23 mouse cellular contexts compared by ENCODE assay signal in genomic region chr7:101163878-101164277, GRCm38 (mm10).
DNase-seq lines count a peak whose midpoint lies in the region; ATAC-seq and TF ChIP-seq lines count a peak whose summit lies in the region.
"Had no signal": no experiment of that assay in that cellular context is flagged by ENCODE, and none has a peak within 500 bp of the region (broad histone marks: within the 10 kb centered on the region; RNA-seq: fewer than 3 reads in every experiment).

No protein-coding gene starts in this region.

- no peak for TF ChIP-seq POLR2A in myocyte (IDR thresholded peaks at IDR 0.05; ENCODE audit: insufficient read length, low read depth)

- WGBS in midbrain, embryonic 11.5 days = 85% methylated on average over 4 of the region's 4 CpGs
- WGBS in midbrain, embryonic 10.5 days = 83% methylated on average over 4 of the region's 4 CpGs
- WGBS in hindbrain, postnatal 0 days = 86% methylated on average over 4 of the region's 4 CpGs

- H3K79me2 ChIP-seq in myocyte (ENCODE audit: control insufficient read depth, insufficient read depth) = no peaks in the 10 kb centered on the region

- no peak overlapping the region for H3K27ac ChIP-seq in midbrain, embryonic 11.5 days (ENCODE audit: low read depth, low read length)
- no peak overlapping the region for H3K27ac ChIP-seq in midbrain, embryonic 10.5 days (replicated peaks)
- no peak overlapping the region for H3K27ac ChIP-seq in hindbrain, postnatal 0 days
- H3K27ac ChIP-seq: embryonic facial prominence, embryonic 10.5 days; embryonic facial prominence, embryonic 12.5 days; forebrain, embryonic 13.5 days; forebrain, embryonic 15.5 days had no signal

- TF ChIP-seq CTCF in hindbrain, postnatal 0 days (IDR thresholded peaks at IDR 0.05; ENCODE audit: low read depth) = no peak

- H3K36me3 ChIP-seq in midbrain, embryonic 11.5 days (ENCODE audit: control insufficient read depth, insufficient read depth, low read length) = no peaks in the 10 kb centered on the region
- 0 out of 2 replicates have a peak, but pooled peaks cover 2% of the 10 kb centered on the region for H3K36me3 ChIP-seq in midbrain, embryonic 10.5 days
- no peaks in the 10 kb centered on the region for H3K36me3 ChIP-seq in myocyte (ENCODE audit: control insufficient read depth, insufficient read depth)
- no peaks in the 10 kb centered on the region for H3K36me3 ChIP-seq in hindbrain, postnatal 0 days (ENCODE audit: insufficient read depth, low read length)
- H3K36me3 ChIP-seq: embryonic facial prominence, embryonic 10.5 days; embryonic facial prominence, embryonic 12.5 days; forebrain, embryonic 15.5 days; G1E had no signal

- H3K9me3 ChIP-seq in midbrain, embryonic 11.5 days (ENCODE audit: control insufficient read depth, low read length) = no peaks in the 10 kb centered on the region
- no peaks in the 10 kb centered on the region for H3K9me3 ChIP-seq in midbrain, embryonic 10.5 days (replicated peaks)
- H3K9me3 ChIP-seq in hindbrain, postnatal 0 days (ENCODE audit: low read length) = no peaks in the 10 kb centered on the region
- H3K9me3 ChIP-seq: embryonic facial prominence, embryonic 10.5 days; embryonic facial prominence, embryonic 12.5 days; forebrain, embryonic 13.5 days; forebrain, embryonic 15.5 days; G1E had no signal

- no peaks in the 10 kb centered on the region for H3K27me3 ChIP-seq in midbrain, embryonic 11.5 days (ENCODE audit: control insufficient read depth, insufficient read depth, low read length)
- H3K27me3 ChIP-seq in midbrain, embryonic 10.5 days (ENCODE audit: low read depth, poor library complexity, severe bottlenecking) = no peaks in the 10 kb centered on the region
- H3K27me3 ChIP-seq in myocyte (ENCODE audit: control insufficient read depth, insufficient read depth, insufficient read length) = no peaks in the 10 kb centered on the region
- H3K27me3 ChIP-seq in hindbrain, postnatal 0 days (ENCODE audit: insufficient read depth, low read length) = no peaks in the 10 kb centered on the region
- H3K27me3 ChIP-seq: CH12.LX; embryonic facial prominence, embryonic 12.5 days; forebrain, embryonic 13.5 days; forebrain, embryonic 15.5 days; Patski had no signal

- ATAC-seq in midbrain, embryonic 11.5 days (ENCODE audit: low FRiP score) = no peak
- no peak for ATAC-seq in hindbrain, postnatal 0 days
- ATAC-seq: activated CD4-positive, CD25-positive, alpha-beta regulatory T cell, adult 4 months; CD4-positive, CD25-positive, alpha-beta regulatory T cell, adult 4 months; forebrain, embryonic 13.5 days; forebrain, embryonic 15.5 days; forebrain, postnatal 0 days; Patski had no signal

- DNase-seq in midbrain, embryonic 11.5 days (ENCODE audit: low spot score, missing footprints) = peak; percentile 53
- no peak for DNase-seq in midbrain, embryonic 10.5 days (ENCODE audit: low spot score)
- peak; percentile 51 for DNase-seq in 416B (ENCODE audit: low read depth)
- DNase-seq in hindbrain, postnatal 0 days (ENCODE audit: low spot score) = no peak
- DNase-seq: adrenal gland, adult 8-10 months; adrenal gland, postnatal 14 days; adrenal gland, postnatal 36 days; cerebellum, adult 11-12 months; cerebellum, adult 2 months; cerebellum, adult 9-10 months; cerebellum, postnatal 10 days; cerebellum, postnatal 25 days; forebrain, postnatal 0 days had no signal

- H3K4me1 ChIP-seq in midbrain, embryonic 11.5 days (ENCODE audit: control insufficient read depth, insufficient read depth, low read length) = peaks cover 5% of the 10 kb centered on the region; the same call in 1 of the 2 replicates
- H3K4me1 ChIP-seq in midbrain, embryonic 10.5 days = peaks cover 38% of the 10 kb centered on the region
- H3K4me1 ChIP-seq in hindbrain, postnatal 0 days (ENCODE audit: insufficient read depth, low read length) = no peaks in the 10 kb centered on the region
- H3K4me1 ChIP-seq: embryonic facial prominence, embryonic 12.5 days had no signal

- H3K4me3 ChIP-seq in midbrain, embryonic 11.5 days (ENCODE audit: low read depth, low read length) = no peak overlapping the region
- H3K4me3 ChIP-seq in midbrain, embryonic 10.5 days = no peak overlapping the region
- no peak overlapping the region for H3K4me3 ChIP-seq in myocyte
- H3K4me3 ChIP-seq in hindbrain, postnatal 0 days (ENCODE audit: low read length) = no peak overlapping the region
- H3K4me3 ChIP-seq: embryonic facial prominence, embryonic 10.5 days; embryonic facial prominence, embryonic 12.5 days; forebrain, embryonic 13.5 days; forebrain, embryonic 15.5 days had no signal

- H3ac ChIP-seq in myocyte (ENCODE audit: control insufficient read depth, insufficient read length) = no peak overlapping the region

- no peak overlapping the region for H3K9ac ChIP-seq in midbrain, embryonic 11.5 days (ENCODE audit: low read length)
- no peak overlapping the region for H3K9ac ChIP-seq in hindbrain, postnatal 0 days (replicated peaks; ENCODE audit: low read length)
- H3K9ac ChIP-seq: embryonic facial prominence, embryonic 12.5 days; forebrain, embryonic 13.5 days; forebrain, embryonic 15.5 days; forebrain, postnatal 0 days had no signal

- no peak overlapping the region for H3K4me2 ChIP-seq in midbrain, embryonic 11.5 days
- H3K4me2 ChIP-seq in myocyte (ENCODE audit: low read depth) = no peak overlapping the region
- no peak overlapping the region for H3K4me2 ChIP-seq in hindbrain, postnatal 0 days (ENCODE audit: low read depth, low read length)
- H3K4me2 ChIP-seq: embryonic facial prominence, embryonic 12.5 days; forebrain, embryonic 13.5 days; forebrain, embryonic 15.5 days had no signal

TF ChIP-seq in myocyte, 11 proteins besides CTCF, POLR2A, EP300 and RAD21:
- TF ChIP-seq MYOG (IDR thresholded peaks at IDR 0.05; ENCODE audit: control insufficient read depth in 1 of 3, insufficient read depth in 1 of 3, insufficient read length in 2 of 3, low read depth in 2 of 3) = no peak
- TF ChIP-seq MYOD1 (IDR thresholded peaks at IDR 0.05; ENCODE audit: control insufficient read depth in 1 of 3, insufficient read length in 2 of 3, low read depth in 2 of 3) = no peak
- no peak for TF ChIP-seq TCF12 (IDR thresholded peaks at IDR 0.05; ENCODE audit: insufficient read depth, poor library complexity, severe bottlenecking)
- TF ChIP-seq USF1 (IDR thresholded peaks at IDR 0.05; ENCODE audit: low read depth) = peak; percentile 39
- no peak for TF ChIP-seq SRF (IDR thresholded peaks at IDR 0.05; ENCODE audit: control insufficient read depth, insufficient read length, low read depth)
- TF ChIP-seq REST (IDR thresholded peaks at IDR 0.05; ENCODE audit: insufficient read depth, insufficient read length) = no peak
- no peak for TF ChIP-seq MAX (IDR thresholded peaks at IDR 0.05; ENCODE audit: low read depth)
- no peak for TF ChIP-seq E2F4 (IDR thresholded peaks at IDR 0.05; ENCODE audit: insufficient read depth)
TF ChIP-seq in myocyte: peak in this region for 1.

Comparison
In these comparisons a context has a peak if more than half of its experiments do, and no peak if none do; other contexts are left out.
1. DNase-seq: peak in midbrain, embryonic 11.5 days (single experiment) and 416B (single experiment); none in midbrain, embryonic 10.5 days (single experiment) and hindbrain, postnatal 0 days (single experiment).